Mouse (Mus musculus): Measurements from ENCODE around the gene Tmem234.
A peak's percentile ranks its signal among the peaks of the same experiment; 100 is the strongest.

Tmem234 gene

DNA sequence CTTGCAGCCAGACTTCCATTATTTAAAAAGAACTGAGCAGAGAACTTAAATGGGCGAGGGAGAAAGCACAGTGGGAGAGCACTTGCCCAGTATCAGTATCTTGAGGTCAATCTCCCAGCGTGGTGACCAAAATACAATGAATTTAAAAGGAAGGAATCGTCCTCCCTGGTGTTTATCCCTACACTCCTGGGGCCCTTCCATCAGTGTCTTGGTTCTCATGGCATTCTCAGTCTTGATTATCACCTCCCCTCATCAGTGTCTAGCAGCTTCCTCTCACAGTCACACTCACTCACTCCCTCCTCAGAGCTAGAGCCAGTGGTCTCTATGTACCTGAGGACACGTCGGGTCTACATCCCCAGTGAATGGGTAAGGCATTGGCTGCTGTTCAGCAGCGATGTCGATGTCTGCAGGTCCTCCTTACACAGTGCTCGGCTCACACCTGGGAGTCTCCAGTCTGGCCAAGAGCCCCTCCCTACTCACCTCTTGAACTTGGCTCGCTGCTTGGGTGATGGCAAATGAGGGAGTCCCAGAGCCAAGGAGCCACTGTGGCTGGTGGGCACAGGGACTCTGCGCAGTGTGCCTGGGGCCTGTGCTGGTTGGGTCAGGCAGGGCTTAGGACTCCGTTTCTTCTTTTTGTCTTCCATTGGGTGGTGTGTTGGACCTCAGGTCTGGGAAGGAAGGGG lies 21.8 kb downstream of the Tmem234 start:
- DNase-seq (ENCODE audit: low read depth, low spot score), result no peak

DNA sequence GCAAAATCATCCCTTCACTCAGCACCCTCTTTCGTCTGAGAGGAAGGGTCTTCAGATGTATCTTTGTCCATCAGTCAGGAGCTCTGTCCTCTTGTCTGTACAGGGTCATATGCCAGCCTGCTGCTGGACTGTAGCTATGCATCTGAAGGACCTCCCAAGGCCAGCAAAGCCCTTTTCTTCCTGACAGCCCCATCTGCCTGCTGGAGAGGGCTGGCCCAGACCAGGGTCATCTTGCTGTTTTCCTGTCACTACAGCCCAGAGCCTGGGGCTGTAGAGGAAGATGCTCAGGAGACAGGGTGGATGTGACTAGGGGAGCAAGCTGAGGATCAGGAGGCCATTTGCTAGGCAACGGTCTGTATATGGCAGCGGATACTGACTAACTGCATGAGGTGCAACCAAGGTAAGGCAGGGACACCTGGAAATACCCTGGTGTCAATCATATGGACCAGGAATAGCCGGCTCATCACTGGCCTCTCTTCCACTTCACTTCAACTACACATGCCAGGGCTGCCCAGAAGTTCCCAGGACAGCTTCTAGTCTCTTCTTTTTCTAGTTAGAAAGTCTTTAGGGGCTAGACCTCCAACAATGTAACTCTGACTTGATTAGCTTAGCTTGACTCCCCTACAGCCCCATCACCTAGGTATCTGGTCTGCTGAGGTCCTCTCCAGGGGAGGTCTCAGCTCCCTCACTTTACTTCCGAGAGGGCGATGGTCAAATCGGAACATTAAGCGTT lies 22.5 kb downstream of the Tmem234 start:
- no peak for DNase-seq (ENCODE audit: low read depth, low spot score)

DNA sequence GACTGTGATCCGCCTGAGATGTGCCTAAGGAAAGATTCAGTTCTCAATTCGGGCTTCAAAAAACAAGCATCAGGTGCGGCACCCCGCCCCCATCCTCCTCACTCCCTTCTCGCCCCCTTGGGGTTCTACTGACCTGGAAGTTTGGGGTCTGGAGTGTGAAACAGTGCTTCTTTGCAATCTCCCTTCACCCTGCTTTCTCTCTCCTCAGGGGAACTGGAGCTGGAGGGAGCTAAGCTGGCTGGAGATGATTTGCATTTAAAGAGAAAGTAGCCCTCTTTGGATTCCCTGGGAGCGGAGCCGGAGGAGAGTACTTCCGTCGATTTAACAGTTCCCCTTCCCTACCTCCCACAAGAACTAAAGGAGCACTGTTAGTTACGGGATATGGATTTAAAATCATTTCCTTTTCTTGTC lies 23.2 kb downstream of the Tmem234 start, which contains the start of gene Ccdc28b:
Gene Ccdc28b, minus strand, starts transcription at position 267 of the 411 bp plus-strand sequence.
- DNase-seq (ENCODE audit: low read depth, low spot score), result no peak

DNA sequence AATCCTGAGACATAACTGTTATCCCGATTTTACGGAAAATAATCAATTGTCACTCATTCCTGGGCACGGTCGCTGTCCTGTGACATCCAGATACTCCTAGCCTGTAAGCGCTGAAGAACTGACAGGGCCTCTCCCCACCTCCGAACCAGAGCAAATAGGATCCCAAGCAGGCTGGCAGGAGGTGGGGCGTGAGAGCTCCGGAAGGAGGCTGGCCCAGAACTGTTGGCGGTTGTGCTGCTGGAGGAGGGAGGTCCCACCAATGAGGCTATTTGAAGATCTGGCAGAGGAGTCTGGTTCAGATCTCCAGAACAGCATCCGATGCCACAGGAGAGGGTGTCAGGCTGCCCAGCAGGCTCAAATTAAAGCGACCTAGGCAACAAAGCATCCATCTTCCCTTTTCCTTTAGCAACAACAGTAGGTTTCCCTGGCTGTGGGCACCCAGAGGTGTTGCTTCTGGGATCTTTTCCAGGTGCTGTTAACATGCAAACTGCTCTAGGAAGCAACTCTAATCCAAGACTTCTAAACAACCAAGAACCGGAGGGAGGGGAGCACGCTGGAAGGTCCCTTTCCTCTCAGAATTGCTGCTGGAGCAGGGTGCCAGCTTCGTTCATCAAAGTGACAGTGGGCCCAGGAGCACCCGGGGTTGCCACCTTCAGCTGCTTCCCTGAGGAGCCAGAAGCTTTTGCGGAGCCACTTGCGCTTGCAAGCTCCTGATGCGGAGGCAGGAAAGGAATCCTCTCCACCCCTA lies 24.0 kb downstream of the Tmem234 start:
- peak; percentile 95 for DNase-seq (ENCODE audit: low read depth, low spot score)

DNA sequence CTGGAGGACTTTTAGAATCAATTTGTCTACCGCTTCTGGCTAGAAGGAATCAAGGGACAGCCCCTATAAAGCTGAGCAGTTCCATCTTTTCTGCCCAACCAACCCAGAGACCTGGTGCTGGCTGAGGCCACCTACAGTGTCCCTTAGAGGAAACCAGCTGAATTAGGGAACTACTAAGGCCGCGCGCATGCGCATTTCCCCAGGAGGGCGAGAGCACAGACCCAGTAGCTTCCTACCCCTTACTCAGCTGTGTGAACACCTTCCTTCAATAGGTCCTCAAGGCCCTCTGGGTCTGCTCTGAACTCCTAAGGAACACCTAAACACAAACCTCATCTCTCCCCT lies 24.5 kb downstream of the Tmem234 start:
- DNase-seq (ENCODE audit: low read depth, low spot score), result peak; percentile 79

- no peak for DNase-seq (ENCODE audit: low read depth, low spot score)
Observed at GRCm38 (mm10) chr4:129625496-129625895, 25.0 kb downstream of the Tmem234 start.

DNA sequence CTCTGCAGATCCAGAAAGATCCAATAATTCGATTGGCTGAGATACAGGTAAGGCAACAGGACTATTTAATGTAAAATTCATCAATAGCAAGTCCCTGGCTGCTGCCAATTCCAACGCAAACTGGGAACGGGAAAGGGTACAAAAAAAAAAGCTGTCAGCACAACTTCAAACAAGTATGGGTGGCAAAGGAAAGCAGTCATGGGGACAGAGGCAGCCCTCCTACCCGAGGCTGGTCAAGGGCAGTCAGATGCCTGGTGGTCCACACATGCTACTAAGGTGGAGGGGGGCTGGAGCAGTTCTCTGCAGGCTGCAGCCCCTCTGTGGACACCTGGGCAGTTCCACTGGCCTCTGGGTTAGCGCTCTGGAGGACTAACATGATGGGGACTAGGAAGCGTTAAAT lies 25.6 kb downstream of the Tmem234 start:
- no peak for DNase-seq (ENCODE audit: low read depth, low spot score)

DNA sequence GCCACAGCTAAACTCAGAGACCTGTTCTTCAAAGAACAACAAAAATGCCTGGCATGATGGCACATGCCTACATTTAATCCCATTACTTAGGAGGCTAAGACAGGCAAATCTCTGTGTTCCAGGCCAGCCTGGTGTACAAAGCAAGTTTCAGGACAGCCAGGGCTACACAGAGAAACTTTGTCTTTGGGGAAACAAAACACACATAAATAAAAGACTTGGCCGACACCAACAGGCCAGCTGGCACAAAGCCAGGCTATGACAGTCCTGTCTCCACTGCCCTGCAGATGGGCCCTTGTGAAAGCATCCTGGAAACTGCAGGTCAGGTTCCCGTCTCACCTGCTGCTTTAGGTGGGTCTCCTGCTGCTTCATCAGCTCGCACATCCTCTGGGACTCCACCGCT lies 30.5 kb downstream of the Tmem234 start:
- DNase-seq (ENCODE audit: low read depth, low spot score), result no peak

- no peak for DNase-seq (ENCODE audit: low read depth, low spot score)
Observed at GRCm38 (mm10) chr4:129631867-129632266, 31.4 kb downstream of the Tmem234 start.

DNA sequence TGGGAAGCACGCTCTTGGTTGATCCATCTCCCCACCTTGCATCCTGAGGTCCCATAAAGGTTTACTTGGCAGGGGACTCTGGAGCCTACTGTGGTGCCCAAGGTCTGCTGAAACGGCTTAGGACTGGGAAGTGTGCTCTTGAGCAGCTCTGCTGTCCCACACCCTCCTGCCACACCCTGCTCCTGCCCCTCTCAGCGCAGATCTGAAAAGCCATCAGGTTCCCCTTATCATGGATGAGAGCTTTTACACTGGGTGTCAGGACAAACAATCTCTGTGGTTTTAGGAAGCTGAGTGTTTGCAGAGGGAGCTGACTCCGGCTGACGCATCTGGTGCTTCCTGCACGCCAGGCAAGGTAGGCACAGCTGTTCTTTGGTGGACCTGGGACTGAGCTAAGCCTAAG lies 33.4 kb downstream of the Tmem234 start:
- DNase-seq (ENCODE audit: low read depth, low spot score), result no peak

- no peak for DNase-seq (ENCODE audit: low read depth, low spot score)
Observed at GRCm38 (mm10) chr4:129639221-129639620, 38.8 kb downstream of the Tmem234 start.

DNA sequence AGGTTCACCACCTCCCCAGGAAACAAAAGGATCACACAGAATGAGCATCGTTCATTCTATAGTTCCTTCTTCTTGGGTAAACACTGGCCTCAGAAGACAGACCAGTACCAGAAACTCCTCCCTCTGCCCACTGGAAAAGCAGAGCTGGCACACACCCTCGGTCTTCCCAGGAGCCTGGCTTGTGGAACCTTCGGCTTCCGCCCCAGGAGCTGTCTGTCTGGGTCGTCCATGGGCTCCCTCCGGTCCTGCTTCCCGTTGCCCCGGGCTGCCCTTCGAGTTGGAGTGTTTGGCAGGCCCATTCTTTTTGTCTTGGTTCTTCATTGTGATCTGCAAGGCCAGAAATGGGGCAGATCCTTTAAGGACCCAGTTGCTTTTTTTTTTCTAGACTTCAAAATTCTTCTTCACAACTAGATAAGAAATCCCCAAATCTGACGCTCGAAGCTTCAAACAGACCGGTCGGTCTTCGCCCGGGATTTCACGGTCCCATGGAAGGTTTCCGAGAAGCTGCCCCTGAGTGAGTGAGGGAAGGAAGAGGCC lies 39.7 kb downstream of the Tmem234 start:
- DNase-seq (ENCODE audit: low read depth, low spot score), result peak; percentile 28

GRCm38 (mm10) chr4:129640638-129641467 lies 40.4 kb downstream of the Tmem234 start, which contains the start of gene Txlna:
Gene Txlna (minus strand): TSS chr4:129641065.
- DNase-seq (ENCODE audit: low read depth, low spot score), result peak; percentile 94

- no peak for DNase-seq (ENCODE audit: low read depth, low spot score)
Observed at GRCm38 (mm10) chr4:129641756-129642155, 41.3 kb downstream of the Tmem234 start.

- no peak for DNase-seq (ENCODE audit: low read depth, low spot score)
Observed at GRCm38 (mm10) chr4:129645204-129645603, 44.7 kb downstream of the Tmem234 start.

- no peak for DNase-seq (ENCODE audit: low read depth, low spot score)
Observed at GRCm38 (mm10) chr4:129648656-129649055, 48.2 kb downstream of the Tmem234 start.

- no peak for DNase-seq (ENCODE audit: low read depth, low spot score)
Observed at GRCm38 (mm10) chr4:129650359-129650758, 49.9 kb downstream of the Tmem234 start.

- no peak for DNase-seq (ENCODE audit: low read depth, low spot score)
Observed at GRCm38 (mm10) chr4:129654770-129655169, 54.3 kb downstream of the Tmem234 start.

GRCm38 (mm10) chr4:129661584-129661983 lies 61.1 kb downstream of the Tmem234 start:
- DNase-seq (ENCODE audit: low read depth, low spot score), result no peak

- DNase-seq (ENCODE audit: low read depth, low spot score), result no peak
Observed at GRCm38 (mm10) chr4:129662255-129662813, 61.9 kb downstream of the Tmem234 start.

Measured in CD4-positive, CD25-positive, alpha-beta regulatory T cell, adult 2 months (primary cell).